In the genomic region with DNA sequence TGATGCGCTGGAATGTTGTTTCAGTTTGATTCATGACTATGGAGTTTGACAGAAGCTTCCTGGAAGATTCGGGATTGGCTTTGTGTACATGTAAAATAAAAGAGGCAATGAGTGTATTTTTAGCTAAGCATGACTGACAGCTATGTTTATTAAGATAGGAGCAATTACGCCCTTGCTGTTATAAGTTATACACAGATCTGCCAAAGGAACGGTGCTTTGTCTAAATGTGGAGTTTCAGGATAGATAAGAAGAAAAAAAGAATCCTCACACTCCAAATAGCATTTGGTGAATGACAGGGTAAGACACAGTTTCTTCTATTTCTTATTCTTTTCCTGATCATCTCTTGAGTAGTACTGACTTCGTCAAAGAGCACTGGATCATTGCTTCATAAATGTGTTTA, we compare ENCODE assay signal across 28 mouse cellular contexts. TPM values are rescaled to one million over a fixed set of nuclear protein-coding genes. Genes with fewer than 3 reads are reported as not detected.
DNase-seq lines count a peak whose midpoint lies in the region; ATAC-seq and TF ChIP-seq lines count a peak whose summit lies in the region.
"Had no signal": no experiment of that assay in that cellular context is flagged by ENCODE, and none has a peak within 500 bp of the region (broad histone marks: within the 10 kb centered on the region; RNA-seq: fewer than 3 reads in every experiment).

No protein-coding gene starts in this region.

- WGBS in hindbrain, embryonic 15.5 days = 73% methylated on average over 5 of the region's 5 CpGs
- WGBS in hindbrain, embryonic 12.5 days = 87% methylated on average over 5 of the region's 5 CpGs
- WGBS in midbrain, postnatal 0 days = 57% methylated on average over 5 of the region's 5 CpGs

- no peaks in the 10 kb centered on the region for H3K27me3 ChIP-seq in hindbrain, embryonic 15.5 days
- no peaks in the 10 kb centered on the region for H3K27me3 ChIP-seq in hindbrain, embryonic 12.5 days
- no peaks in the 10 kb centered on the region for H3K27me3 ChIP-seq in midbrain, postnatal 0 days (ENCODE audit: insufficient read depth, low read length)
- H3K27me3 ChIP-seq: embryonic facial prominence, embryonic 12.5 days; liver, embryonic 15.5 days had no signal

- H3K4me2 ChIP-seq in hindbrain, embryonic 15.5 days = no peak overlapping the region
- H3K4me2 ChIP-seq in hindbrain, embryonic 12.5 days (replicated peaks) = no peak overlapping the region
- no peak overlapping the region for H3K4me2 ChIP-seq in midbrain, postnatal 0 days (ENCODE audit: low read depth, low read length, poor library complexity, severe bottlenecking)
- H3K4me2 ChIP-seq: embryonic facial prominence, embryonic 12.5 days; heart, embryonic 11.5 days; limb, embryonic 12.5 days; liver, embryonic 15.5 days; lung, embryonic 14.5 days had no signal

- peak overlapping the region; percentile 66 for H3K27ac ChIP-seq in hindbrain, embryonic 15.5 days (replicated peaks)
- H3K27ac ChIP-seq in hindbrain, embryonic 12.5 days = no peak overlapping the region
- peak overlapping the region; percentile 72 for H3K27ac ChIP-seq in left cerebral cortex, adult 2 months
- H3K27ac ChIP-seq in cortical plate, adult 2 months (ENCODE audit: insufficient read depth, low read length) = peak overlapping the region; percentile 78
- H3K27ac ChIP-seq in midbrain, postnatal 0 days (ENCODE audit: low read depth, low read length) = peak overlapping the region; percentile 19
- H3K27ac ChIP-seq: embryonic facial prominence, embryonic 12.5 days; gastrocnemius, adult 2 months; limb, embryonic 12.5 days; liver, embryonic 15.5 days had no signal

- H3K36me3 ChIP-seq in hindbrain, embryonic 15.5 days = no peaks in the 10 kb centered on the region
- no peaks in the 10 kb centered on the region for H3K36me3 ChIP-seq in hindbrain, embryonic 12.5 days
- no peaks in the 10 kb centered on the region for H3K36me3 ChIP-seq in midbrain, postnatal 0 days (ENCODE audit: insufficient read depth, low read length)
- H3K36me3 ChIP-seq: embryonic facial prominence, embryonic 12.5 days; limb, embryonic 12.5 days; liver, embryonic 15.5 days had no signal

- ATAC-seq in hindbrain, embryonic 15.5 days (ENCODE audit: low FRiP score, low read depth) = no peak
- ATAC-seq in hindbrain, embryonic 12.5 days (ENCODE audit: low FRiP score) = no peak
- no peak for ATAC-seq in midbrain, postnatal 0 days (ENCODE audit: low FRiP score)
- ATAC-seq: intestine, embryonic 16.5 days had no signal

- intact Hi-C loops in left cerebral cortex, adult 2 months (cut with DNase I) = loop anchor here (1.0 to 5.0 kb wide), 3 partner anchors 38 to 204 kb away; a partner anchor contains a TSS
- intact Hi-C loops in left cerebral cortex, postnatal 36 days (cut with DNase I) = loop anchor here (5.0 kb wide), 1 partner anchor 36 kb away; no protein-coding TSS in a partner anchor

- TF ChIP-seq CTCF in left cerebral cortex, adult 2 months (IDR thresholded peaks at IDR 0.05) = no peak
- TF ChIP-seq CTCF in cortical plate, adult 2 months (IDR thresholded peaks at IDR 0.05; ENCODE audit: extremely low read depth, insufficient read depth, low read length) = no peak
- no peak for TF ChIP-seq CTCF in midbrain, postnatal 0 days (IDR thresholded peaks at IDR 0.05)

- H3K4me3 ChIP-seq in hindbrain, embryonic 15.5 days = no peak overlapping the region
- no peak overlapping the region for H3K4me3 ChIP-seq in hindbrain, embryonic 12.5 days
- H3K4me3 ChIP-seq in left cerebral cortex, adult 2 months = no peak overlapping the region
- no peak overlapping the region for H3K4me3 ChIP-seq in cortical plate, adult 2 months (ENCODE audit: insufficient read depth, low read length)
- no peak overlapping the region for H3K4me3 ChIP-seq in midbrain, postnatal 0 days (ENCODE audit: low read depth, low read length)
- H3K4me3 ChIP-seq: embryonic facial prominence, embryonic 12.5 days; gastrocnemius, adult 2 months; limb, embryonic 12.5 days; liver, embryonic 15.5 days had no signal

- no peak for TF ChIP-seq POLR2A in cortical plate, adult 2 months (IDR thresholded peaks at IDR 0.05; ENCODE audit: extremely low read depth, insufficient read depth, low read length)

- H3K9ac ChIP-seq in hindbrain, embryonic 15.5 days = no peak overlapping the region
- no peak overlapping the region for H3K9ac ChIP-seq in hindbrain, embryonic 12.5 days
- H3K9ac ChIP-seq in midbrain, postnatal 0 days (replicated peaks; ENCODE audit: low read length, poor library complexity, severe bottlenecking) = no peak overlapping the region
- H3K9ac ChIP-seq: embryonic facial prominence, embryonic 12.5 days; limb, embryonic 12.5 days; liver, embryonic 15.5 days; lung, embryonic 14.5 days had no signal

- H3K4me1 ChIP-seq in hindbrain, embryonic 15.5 days (replicated peaks) = peaks cover 18% of the 10 kb centered on the region
- H3K4me1 ChIP-seq in hindbrain, embryonic 12.5 days = peaks cover 6% of the 10 kb centered on the region
- peaks cover 9% of the 10 kb centered on the region for H3K4me1 ChIP-seq in cortical plate, adult 2 months (ENCODE audit: control insufficient read depth, insufficient read depth, low read length)
- H3K4me1 ChIP-seq in midbrain, postnatal 0 days (ENCODE audit: insufficient read depth, low read length) = peaks cover 6% of the 10 kb centered on the region
- H3K4me1 ChIP-seq: liver, embryonic 15.5 days had no signal

- no peak for DNase-seq in left cerebral cortex, adult 2 months (ENCODE audit: extremely low spot score in 1 of 2, low spot score in 2 of 2)
- DNase-seq in left cerebral cortex, postnatal 36 days (ENCODE audit: low spot score in 2 of 2) = no peak
- no peak for DNase-seq in midbrain, postnatal 0 days (ENCODE audit: low spot score)
- no peak for DNase-seq in urinary bladder, postnatal 25 days (ENCODE audit: low spot score)
- DNase-seq: adrenal gland, postnatal 36 days; B cell, adult 2 months; cerebellum, adult 8-10 months; cerebellum, postnatal 25 days; gastrocnemius, adult 2 months; gastrocnemius, postnatal 36 days; heart, adult 18-20 months; heart, postnatal 36 days; kidney, adult 8-10 months; kidney, postnatal 25 days; lung, embryonic 14.5 days; lung, postnatal 14 days; spleen, adult 18-20 months; thymus, adult 18-20 months; thymus, postnatal 36 days had no signal

- no peaks in the 10 kb centered on the region for H3K9me3 ChIP-seq in hindbrain, embryonic 15.5 days
- H3K9me3 ChIP-seq in hindbrain, embryonic 12.5 days (replicated peaks) = 0 out of 2 replicates have a peak, but pooled peaks cover 6% of the 10 kb centered on the region
- H3K9me3 ChIP-seq in midbrain, postnatal 0 days (ENCODE audit: low read length) = no peaks in the 10 kb centered on the region
- H3K9me3 ChIP-seq: liver, embryonic 15.5 days had no signal

RNA-seq across cellular contexts. Expression of a gene that starts 17.2 kb away (rescaled TPM):
- 0.82 and 1.4 TPM in 2 replicates for polyA plus RNA-seq in hindbrain, embryonic 15.5 days (2015; fragmentation: Nextera tagmentation; extraction: Ambion mirVana)
- polyA plus RNA-seq in hindbrain, embryonic 12.5 days (2016; fragmentation: Nextera tagmentation; extraction: Ambion mirVana) = 7.9 and 8.2 TPM in 2 replicates
- 1 to 10 TPM; 3.7 to 3.9 TPM for total RNA-seq in left cerebral cortex, adult 2 months (2021)
- total RNA-seq in left cerebral cortex, postnatal 36 days (2021) = 1 to 10 TPM; 2.8 to 5.6 TPM
- polyA plus RNA-seq in cortical plate, adult 2 months (2012; rRNA removed) = 1.9 and 2.0 TPM in 2 replicates
- total RNA-seq in midbrain, postnatal 0 days (2014; rRNA removed) = 2.4 and 3.1 TPM in 2 replicates
- 3.1 and 3.8 TPM in 2 replicates for polyA plus RNA-seq in midbrain, postnatal 0 days (2015; fragmentation: Nextera tagmentation; extraction: Ambion mirVana)
- total RNA-seq: neutrophil, adult 5-6 weeks had no signal
- polyA plus RNA-seq: heart, embryonic 11.5 days had no signal
